Mouse (Mus musculus) MEL (cell line): ENCODE data around the gene Atp13a3. TPM values are rescaled to one million over a fixed set of nuclear protein-coding genes. Genes with fewer than 3 reads are reported as not detected.

Source experiments
- DNase-seq: peaks from one replicate; pipeline ENCODE4 v3.0.0; 2011; ENCODE audit warnings: low read depth, low spot score
- H3K27ac ChIP-seq: 2 replicates; pipeline ENCODE4 v1.5.1; 2012; ENCODE audit warnings: low read depth, mild to moderate bottlenecking, control low read depth, low read length, moderate library complexity; ENCODE audit not compliant: control insufficient read depth
- H3K27me3 ChIP-seq, 2 experiments: fragments of 150-350 bp in 1 of 2; sonication (generic) in 1 of 2; 2 replicates each; pipeline ENCODE4 v1.6.1; 2012; ENCODE audit warnings: low read length in 2 of 2, mild to moderate bottlenecking in 2 of 2, improper control_type of control experiment in 1 of 2, moderate library complexity in 1 of 2; ENCODE audit not compliant: insufficient read depth in 2 of 2, control insufficient read depth in 1 of 2
- H3K36me3 ChIP-seq, 2 experiments: 2 replicates each; pipeline ENCODE4 v1.6.1; 2012 to 2014; ENCODE audit warnings: low read length in 2 of 2, improper control_type of control experiment in 1 of 2, inconsistent platforms in 1 of 2, mild to moderate bottlenecking in 1 of 2; ENCODE audit not compliant: insufficient read depth in 2 of 2, control insufficient read depth in 1 of 2
- H3K4me1 ChIP-seq, 2 experiments: fragments of 150-350 bp in 1 of 2; sonication (generic) in 1 of 2; 2 replicates each; pipeline ENCODE4 v1.6.1; 2012; ENCODE audit warnings: low read length in 2 of 2, improper control_type of control experiment in 1 of 2, mild to moderate bottlenecking in 1 of 2; ENCODE audit not compliant: insufficient read depth in 2 of 2, control insufficient read depth in 1 of 2
- H3K4me3 ChIP-seq, 2 experiments: fragments of 150-350 bp in 1 of 2; sonication (generic) in 1 of 2; 2 replicates each; pipeline ENCODE4 v1.5.1; 2012; ENCODE audit warnings: low read depth in 2 of 2, low read length in 2 of 2, mild to moderate bottlenecking in 2 of 2, moderate library complexity in 2 of 2, control low read depth in 1 of 2, improper control_type of control experiment in 1 of 2; ENCODE audit not compliant: control insufficient read depth in 1 of 2, insufficient read depth in 1 of 2
- H3K79me2 ChIP-seq: 2 replicates; pipeline ENCODE4 v1.6.1; 2012; ENCODE audit warnings: mild to moderate bottlenecking, low read length, moderate library complexity; ENCODE audit not compliant: control insufficient read depth, poor library complexity, insufficient read depth
- H3K9ac ChIP-seq: 2 replicates; pipeline ENCODE4 v1.6.1; 2012; ENCODE audit warnings: low read depth, mild to moderate bottlenecking, control low read depth, low read length, moderate library complexity; ENCODE audit not compliant: control insufficient read depth, poor library complexity, severe bottlenecking
- H3K9me3 ChIP-seq: fragments of 150-350 bp; sonication (generic); replicated peaks from 2 replicates; pipeline ENCODE4 v1.6.1; 2012; ENCODE audit warnings: mild to moderate bottlenecking, low read length, improper control_type of control experiment, moderate library complexity; ENCODE audit not compliant: insufficient read depth
- CHD1 ChIP-seq: IDR thresholded peaks from 2 replicates; pipeline ENCODE4 v1.6.1; 2012; ENCODE audit warnings: low read depth, mild to moderate bottlenecking, inconsistent platforms, low read length, improper control_type of control experiment
- ELF1 ChIP-seq: IDR thresholded peaks from 2 replicates; pipeline ENCODE4 v1.6.1; 2014; ENCODE audit warnings: low read depth, mild to moderate bottlenecking, inconsistent platforms, low read length, improper control_type of control experiment, moderate library complexity
- EP300 ChIP-seq, 2 experiments: IDR thresholded peaks; 2 replicates each; pipeline ENCODE4 v1.6.1; 2011; ENCODE audit warnings: improper control_type of control experiment in 2 of 2, low read length in 2 of 2, low read depth in 1 of 2, mild to moderate bottlenecking in 1 of 2
- ETS1 ChIP-seq: IDR thresholded peaks from 2 replicates; pipeline ENCODE4 v1.6.1; 2012; ENCODE audit warnings: low read depth, mild to moderate bottlenecking, inconsistent platforms, low read length, improper control_type of control experiment, moderate library complexity
- GABPA ChIP-seq: IDR thresholded peaks from 2 replicates; pipeline ENCODE4 v1.6.1; 2012; ENCODE audit warnings: low read depth, mild to moderate bottlenecking, inconsistent platforms, low read length, improper control_type of control experiment, moderate library complexity
- HCFC1 ChIP-seq: IDR thresholded peaks from 2 replicates; pipeline ENCODE4 v1.6.1; 2012; ENCODE audit warnings: low read depth, mild to moderate bottlenecking, inconsistent platforms, low read length, improper control_type of control experiment, moderate library complexity
- KAT2A ChIP-seq: conservative IDR thresholded peaks from 2 replicates; pipeline ENCODE4 v1.6.1; 2012; ENCODE audit warnings: low read depth, low read length, improper control_type of control experiment, inconsistent platforms
- MAFK ChIP-seq: IDR thresholded peaks from 2 replicates; pipeline ENCODE4 v1.6.1; 2011; ENCODE audit warnings: low read depth, mild to moderate bottlenecking, low read length, improper control_type of control experiment, borderline replicate concordance
- MYB ChIP-seq: IDR thresholded peaks from 2 replicates; pipeline ENCODE4 v1.6.1; 2011; ENCODE audit warnings: mild to moderate bottlenecking, low read depth, low read length, improper control_type of control experiment
- MYC ChIP-seq: IDR thresholded peaks from 2 replicates; pipeline ENCODE4 v1.6.1; 2011; ENCODE audit warnings: low read depth, mild to moderate bottlenecking, low read length, improper control_type of control experiment, moderate library complexity
- NELFE ChIP-seq: IDR thresholded peaks from 2 replicates; pipeline ENCODE4 v1.6.1; 2011; ENCODE audit warnings: low read depth, low read length, improper control_type of control experiment
- POLR2A ChIP-seq, 2 experiments: IDR thresholded peaks; 2 replicates each; pipeline ENCODE4 v1.6.1; 2011 to 2012; ENCODE audit warnings: low read length in 2 of 2, mild to moderate bottlenecking in 2 of 2, control low read depth in 1 of 2, improper control_type of control experiment in 1 of 2, low read depth in 1 of 2, moderate library complexity in 1 of 2; ENCODE audit not compliant: control insufficient read depth in 1 of 2, insufficient read depth in 1 of 2, poor library complexity in 1 of 2
- POLR2AphosphoS2 ChIP-seq: IDR thresholded peaks from 2 replicates; pipeline ENCODE4 v1.6.1; 2011; ENCODE audit warnings: low read length, improper control_type of control experiment
- RAD21 ChIP-seq: IDR thresholded peaks from 2 replicates; pipeline ENCODE4 v1.6.1; 2011; ENCODE audit warnings: mild to moderate bottlenecking, low read depth, low read length, improper control_type of control experiment
- SIN3A ChIP-seq: IDR thresholded peaks from 2 replicates; pipeline ENCODE4 v1.6.1; 2012; ENCODE audit warnings: low read length, improper control_type of control experiment, inconsistent platforms
- SMC3 ChIP-seq: IDR thresholded peaks from 2 replicates; pipeline ENCODE4 v1.6.1; 2011; ENCODE audit warnings: low read depth, low read length, improper control_type of control experiment
- TAL1 ChIP-seq: IDR thresholded peaks from 2 replicates; pipeline ENCODE4 v1.6.1; 2012; ENCODE audit warnings: mild to moderate bottlenecking, inconsistent platforms, low read length, moderate library complexity, mixed read lengths
- TCF12 ChIP-seq: IDR thresholded peaks from 2 replicates; pipeline ENCODE4 v1.6.1; 2014; ENCODE audit warnings: low read depth, mild to moderate bottlenecking, inconsistent platforms, low read length, improper control_type of control experiment, moderate library complexity
- USF1 ChIP-seq: IDR thresholded peaks from 2 replicates; pipeline ENCODE4 v1.6.1; 2014; ENCODE audit warnings: low read depth, mild to moderate bottlenecking, inconsistent platforms, low read length, improper control_type of control experiment, moderate library complexity
- USF2 ChIP-seq, 2 experiments: IDR thresholded peaks; 2 replicates each; pipeline ENCODE4 v1.6.1; 2011 to 2012; ENCODE audit warnings: improper control_type of control experiment in 2 of 2, low read length in 2 of 2, borderline replicate concordance in 1 of 2, inconsistent platforms in 1 of 2, low read depth in 1 of 2, mild to moderate bottlenecking in 1 of 2; ENCODE audit not compliant: insufficient read depth in 1 of 2
- ZC3H11A ChIP-seq: IDR thresholded peaks from 2 replicates; pipeline ENCODE4 v1.6.1; 2012; ENCODE audit warnings: low read depth, mild to moderate bottlenecking, inconsistent platforms, low read length, improper control_type of control experiment
- ZMIZ1 ChIP-seq: IDR thresholded peaks from 2 replicates; pipeline ENCODE4 v1.6.1; 2012; ENCODE audit warnings: low read depth, mild to moderate bottlenecking, inconsistent platforms, low read length, improper control_type of control experiment, moderate library complexity
- ZNF384 ChIP-seq: IDR thresholded peaks from 2 replicates; pipeline ENCODE4 v1.6.1; 2012; ENCODE audit warnings: low read depth, mild to moderate bottlenecking, inconsistent platforms, low read length, improper control_type of control experiment
- polyA plus RNA-seq, 2 experiments: library from polyadenylated mRNA; stranded (reverse) in 1 of 2; unstranded in 1 of 2; fragments of >175 nt in 1 of 2; fragments of >200 nt in 1 of 2; gene quantifications; 2 replicates each; pipeline versions ENCODE4 v1.2.1 to v1.2.4; 2012; ENCODE audit warnings: low replicate concordance in 2 of 2, low read depth in 1 of 2; ENCODE audit not compliant: insufficient read length in 2 of 2, insufficient read depth in 1 of 2, missing spikeins in 1 of 2
- total RNA-seq: library from RNA; depleted of rRNA; stranded (reverse); fragments of 300-350 nt; gene quantifications from 2 replicates; pipeline ENCODE4 v1.2.3, GENCODE M21; 2012

The Atp13a3 gene
- total and polyA plus RNA-seq, 3 experiments, result 93.3 to 120 (median 117) TPM

DNA sequence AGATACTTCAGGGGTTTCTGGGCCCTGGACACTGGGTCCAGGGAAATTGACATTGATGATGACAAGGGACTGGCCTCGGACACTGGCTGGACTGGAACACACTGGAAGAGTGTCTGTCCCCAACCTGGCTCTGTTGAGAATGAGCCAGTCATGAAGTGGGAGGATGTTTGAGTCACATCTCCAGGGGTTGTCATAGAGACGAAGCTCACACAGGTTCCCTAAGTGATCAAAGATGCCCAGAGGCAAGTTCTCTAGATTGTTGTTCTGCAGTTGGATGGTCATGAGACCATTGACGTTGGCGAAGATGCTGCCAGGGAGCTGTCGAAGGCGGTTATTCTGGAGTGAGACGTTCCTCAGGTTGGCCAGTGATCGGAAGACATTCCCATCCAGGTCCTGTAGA lies 132.7 kb downstream of the Atp13a3 start:
- no peaks in the 10 kb centered on the region for H3K79me2 ChIP-seq
- H3K9ac ChIP-seq, result no peak overlapping the region
- H3K36me3 ChIP-seq, result no peaks in the 10 kb centered on the region
- TF ChIP-seq SMC3, result no peak
- peaks cover 0 to 5% of the 10 kb centered on the region in 2 experiments; a peak in 1 of 4 replicates for H3K4me1 ChIP-seq
- no peak overlapping the region for H3K27ac ChIP-seq
- no peak overlapping the region for H3K4me3 ChIP-seq
- peaks cover 2 to 7% of the 10 kb centered on the region in 2 experiments; a peak in 2 of 4 replicates for H3K27me3 ChIP-seq
- no peaks in the 10 kb centered on the region for H3K9me3 ChIP-seq
- DNase-seq, result no peak

DNA sequence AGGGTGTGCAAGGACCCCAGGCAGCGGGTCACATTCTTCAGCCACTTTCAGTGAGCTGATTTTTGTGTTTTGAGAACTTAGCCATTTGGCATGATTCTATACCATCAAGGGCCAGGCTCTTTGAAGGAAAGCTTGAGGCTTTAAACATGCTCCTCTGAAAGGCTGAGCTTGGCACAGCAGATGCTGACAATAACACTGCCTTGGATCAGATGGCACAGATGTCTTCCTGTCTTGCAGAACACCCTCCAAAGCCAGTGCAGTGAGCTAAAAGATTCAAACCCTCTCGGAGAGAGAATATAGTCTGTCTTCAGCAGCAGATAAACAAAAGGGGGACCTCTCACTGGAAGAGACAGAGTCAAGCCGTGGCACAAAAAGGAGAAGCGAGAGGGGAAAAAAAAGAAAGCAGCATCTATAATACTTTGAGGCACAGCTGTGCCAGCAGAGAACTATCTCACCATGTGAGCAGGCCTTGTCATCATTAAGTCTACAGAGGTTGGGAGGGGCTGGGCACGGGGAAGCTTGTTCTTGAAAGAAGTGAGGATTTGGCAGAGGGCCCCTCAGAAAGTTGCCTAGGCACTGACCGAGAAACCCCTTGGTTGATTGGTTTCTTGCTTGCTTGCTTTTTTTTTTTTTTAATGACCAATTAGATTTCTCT lies 133.7 kb downstream of the Atp13a3 start:
- no peak overlapping the region for H3K27ac ChIP-seq

DNA sequence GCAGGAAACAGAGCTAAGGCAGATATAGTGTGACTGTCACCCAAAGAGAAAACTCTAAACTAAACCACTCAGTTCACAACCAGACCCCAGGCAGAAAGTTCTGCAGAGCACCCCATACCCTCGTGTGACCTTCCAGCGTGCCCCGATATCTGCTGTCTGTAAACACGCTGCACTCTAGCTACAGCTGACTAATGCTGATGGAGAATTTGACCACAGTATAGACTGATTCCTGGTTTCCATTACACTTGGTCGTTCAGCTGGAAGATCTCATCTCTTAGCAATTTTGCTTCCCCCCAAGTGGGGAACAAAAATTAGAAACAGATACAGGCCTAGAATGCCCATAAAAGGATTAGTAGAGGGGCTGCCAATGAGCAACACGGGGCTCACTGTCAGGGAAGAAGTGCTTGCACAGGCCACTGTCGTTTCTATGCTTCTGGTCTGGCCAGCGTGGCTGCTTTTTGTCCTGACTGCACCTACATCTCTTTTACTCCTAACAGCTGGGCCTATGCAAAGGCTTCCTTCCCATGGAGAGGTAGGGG lies 134.5 kb downstream of the Atp13a3 start:
- no peaks in the 10 kb centered on the region for H3K36me3 ChIP-seq
- no peak overlapping the region for H3K9ac ChIP-seq
- H3K27me3 ChIP-seq, result peaks cover 4 to 6% of the 10 kb centered on the region in 2 experiments; a peak in 3 of 4 replicates
- no peaks in the 10 kb centered on the region for H3K9me3 ChIP-seq
- TF ChIP-seq RAD21 (no peak), GABPA (no peak), POLR2AphosphoS2 (no peak), CHD1 (no peak)
- no peak overlapping the region for H3K4me3 ChIP-seq
- H3K79me2 ChIP-seq, result no peaks in the 10 kb centered on the region
- no peak overlapping the region for H3K27ac ChIP-seq
- no peak for DNase-seq
- H3K4me1 ChIP-seq, result peaks cover 0 to 5% of the 10 kb centered on the region in 2 experiments; a peak in 1 of 4 replicates

More for the DNA sequence above, 133.7 kb downstream of the Atp13a3 start:
- no peak overlapping the region for H3K4me3 ChIP-seq
- H3K9ac ChIP-seq, result no peak overlapping the region
- H3K36me3 ChIP-seq, result no peaks in the 10 kb centered on the region
- H3K79me2 ChIP-seq, result no peaks in the 10 kb centered on the region
- no peak for DNase-seq
- H3K4me1 ChIP-seq, result peaks cover 0 to 5% of the 10 kb centered on the region in 2 experiments; a peak in 1 of 4 replicates
- TF ChIP-seq ETS1, result no peak
- TF ChIP-seq ZNF384, result no peak
- no peak for TF ChIP-seq MAFK
- TF ChIP-seq ZMIZ1, result no peak
- no peak for TF ChIP-seq KAT2A
- TF ChIP-seq ELF1, result no peak
- TF ChIP-seq NELFE, result no peak
- no peak for TF ChIP-seq USF2 (IDR thresholded peaks at IDR 0.05; ENCODE audit: borderline replicate concordance in 1 of 2, insufficient read depth in 1 of 2, low read depth in 1 of 2, low read length in 2 of 2)
- TF ChIP-seq POLR2A (IDR thresholded peaks at IDR 0.05; ENCODE audit: control insufficient read depth in 1 of 2, insufficient read depth in 1 of 2, low read depth in 1 of 2, low read length in 2 of 2, poor library complexity in 1 of 2), result no peak
- TF ChIP-seq EP300 (IDR thresholded peaks at IDR 0.05; ENCODE audit: low read depth in 1 of 2, low read length in 2 of 2), result no peak
- TF ChIP-seq MYC, result no peak
- no peak for TF ChIP-seq SIN3A
- no peak for TF ChIP-seq MYB
- TF ChIP-seq RAD21, result no peak
- no peak for TF ChIP-seq TCF12
- TF ChIP-seq ZC3H11A, result no peak
- no peak for TF ChIP-seq POLR2AphosphoS2
- TF ChIP-seq USF1, result no peak
- no peak for TF ChIP-seq TAL1
- TF ChIP-seq HCFC1, result no peak
- H3K27me3 ChIP-seq, result peaks cover 6 to 7% of the 10 kb centered on the region in 2 experiments; a peak in 3 of 4 replicates
- no peaks in the 10 kb centered on the region for H3K9me3 ChIP-seq
